Mouse (Mus musculus) thymus, adult 2 months (tissue): ENCODE data around the gene Col11a2. TPM values are rescaled to one million over a fixed set of nuclear protein-coding genes. Genes with fewer than 3 reads are reported as not detected.

ENCODE experiments used
- DNase-seq: peaks from one replicate; pipeline ENCODE4 v3.0.0; 2021
- H3K27ac ChIP-seq: fragments of 200-500 bp; 2 replicates; pipeline ENCODE4 v1.5.1; 2012; ENCODE audit warnings: low read length, control low read depth; ENCODE audit not compliant: control insufficient read depth, insufficient read depth
- H3K27me3 ChIP-seq: fragments of 200-500 bp; 2 replicates; pipeline ENCODE4 v1.6.1; 2012; ENCODE audit warnings: mild to moderate bottlenecking, low read length, moderate library complexity, mixed read lengths; ENCODE audit not compliant: control insufficient read depth, insufficient read depth
- H3K36me3 ChIP-seq: fragments of 200-500 bp; 2 replicates; pipeline ENCODE4 v1.6.1; 2012; ENCODE audit warnings: mild to moderate bottlenecking, low read length, moderate library complexity; ENCODE audit not compliant: control insufficient read depth, insufficient read depth
- H3K4me1 ChIP-seq: fragments of 200-500 bp; replicated peaks from 2 replicates; pipeline ENCODE4 v1.6.1; 2012; ENCODE audit warnings: low read length; ENCODE audit not compliant: control insufficient read depth, insufficient read depth
- H3K4me3 ChIP-seq: fragments of 200-500 bp; 2 replicates; pipeline ENCODE4 v1.5.1; 2012; ENCODE audit warnings: mild to moderate bottlenecking, low read length, control low read depth, moderate library complexity; ENCODE audit not compliant: control insufficient read depth, insufficient read depth
- CTCF ChIP-seq: fragments of 200-500 bp; IDR thresholded peaks from 2 replicates; pipeline ENCODE4 v1.5.1; 2012; ENCODE audit warnings: mild to moderate bottlenecking, control low read depth, low read length, moderate library complexity, borderline replicate concordance; ENCODE audit not compliant: control insufficient read depth, poor library complexity, insufficient read depth; ENCODE audit errors: extremely low read depth
- POLR2A ChIP-seq: fragments of 200-500 bp; IDR thresholded peaks from 2 replicates; pipeline ENCODE4 v1.6.1; 2012; ENCODE audit warnings: mild to moderate bottlenecking, low read length, control low read depth, moderate library complexity; ENCODE audit not compliant: control insufficient read depth, poor library complexity, insufficient read depth; ENCODE audit errors: extremely low read depth
- WGBS: fragments of 180-500 bp; shearing (Covaris S2); methylation state at CpG from one replicate; pipeline ENCODE4 v1.1.7; 2018; 5-methylcytosine and 5-hydroxymethylcytosine counted together
- polyA plus RNA-seq: library from polyadenylated mRNA; depleted of rRNA; stranded (reverse); fragments of >200 nt; gene quantifications from 2 replicates; pipeline ENCODE4 v1.2.3, GENCODE M21; 2012

The Col11a2 gene
- polyA plus RNA-seq, 1 experiment: 11.8 TPM

DNA sequence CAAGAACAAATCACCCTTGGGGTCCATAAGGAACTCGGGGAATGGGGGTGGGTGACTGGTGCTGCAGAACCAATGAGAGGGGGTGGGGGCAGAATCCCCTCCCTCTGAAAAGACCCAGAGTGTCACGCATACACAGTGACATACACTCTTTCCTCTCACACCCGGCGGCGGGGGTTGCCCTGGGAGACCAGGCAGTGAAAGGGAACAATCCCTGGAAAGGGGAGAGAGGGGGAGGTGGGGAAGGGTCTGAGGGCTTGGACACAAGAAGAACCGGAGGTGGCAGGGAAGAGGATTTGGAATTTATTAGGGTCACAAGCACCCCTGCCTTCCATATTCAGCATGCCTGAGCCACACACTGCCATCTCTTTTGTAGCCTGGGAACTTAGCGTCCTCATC lies 13.5 kb upstream of the Col11a2 start:
- TF ChIP-seq CTCF (no peak), POLR2A (no peak)
- no peak for DNase-seq
- no peak overlapping the region for H3K4me3 ChIP-seq

DNA sequence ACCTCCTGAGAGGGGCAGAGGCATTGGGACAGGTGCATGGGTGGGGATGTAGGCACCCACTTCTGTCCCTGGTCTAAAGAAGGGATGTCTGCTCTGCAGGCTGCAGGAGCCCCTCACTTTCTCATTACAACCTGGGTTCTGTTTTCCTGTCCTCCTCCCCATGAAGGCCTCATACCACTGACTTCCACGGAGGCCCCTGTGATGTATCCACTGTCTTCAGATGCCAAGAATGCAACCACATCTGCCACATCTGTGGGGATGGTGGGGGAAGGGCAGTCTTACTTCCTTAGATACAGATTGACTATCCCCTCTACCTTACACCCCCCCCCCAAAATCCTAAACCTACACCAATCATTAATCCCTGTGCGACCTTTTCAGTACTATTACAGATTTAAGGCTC lies 13.0 kb upstream of the Col11a2 start:
- Histone ChIP-seq H3K27me3 (no peaks in the 10 kb centered on the region), H3K4me3 (no peak overlapping the region), H3K36me3 (no peaks in the 10 kb centered on the region), H3K4me1 (peaks cover 48% of the 10 kb centered on the region), H3K27ac (no peak overlapping the region)
- TF ChIP-seq CTCF (no peak), POLR2A (no peak)
- DNase-seq: no peak
- WGBS: 45% methylated on average over 2 of the region's 2 CpGs

More for the DNA sequence above, 13.5 kb upstream of the Col11a2 start:
- Histone ChIP-seq H3K36me3 (no peaks in the 10 kb centered on the region), H3K4me1 (peaks cover 46% of the 10 kb centered on the region), H3K27me3 (no peaks in the 10 kb centered on the region), H3K27ac (no peak overlapping the region)
- 76% methylated on average over 7 of the region's 7 CpGs for WGBS

DNA sequence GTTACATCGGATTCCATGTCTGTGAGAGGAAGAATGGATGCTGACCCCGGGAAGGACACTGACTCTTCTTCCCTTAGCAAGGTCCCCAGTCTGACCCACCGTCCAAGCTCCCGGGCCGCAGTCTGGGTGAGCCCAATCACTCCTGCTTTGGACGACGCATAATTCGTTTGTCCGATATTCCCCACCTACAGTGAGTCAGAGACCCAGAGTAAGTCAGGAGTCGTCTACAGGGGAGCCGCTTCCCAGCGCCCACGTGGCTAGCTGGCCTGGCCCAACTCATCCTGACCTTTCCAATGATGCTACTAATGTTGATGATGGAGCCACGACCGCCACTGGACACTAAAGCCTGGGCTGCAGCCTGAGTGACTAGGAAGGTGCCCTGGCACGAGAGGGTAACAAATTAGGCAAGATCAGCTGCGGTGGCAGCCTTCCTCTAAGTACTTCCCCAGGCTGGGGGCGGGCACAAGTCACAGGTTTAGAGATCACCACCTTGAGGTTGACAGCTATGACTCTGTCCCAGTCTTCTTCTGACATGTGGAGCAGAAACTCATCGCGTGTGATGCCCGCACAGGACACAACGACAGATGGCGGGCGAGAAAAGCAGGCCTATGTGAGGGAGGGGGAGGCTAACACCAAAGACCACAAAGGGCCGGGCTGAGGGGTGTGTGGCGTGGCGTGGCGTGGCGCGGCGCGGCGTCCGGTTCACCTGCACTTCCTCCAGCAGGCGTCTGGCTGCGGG lies 12.2 kb upstream of the Col11a2 start:
- Histone ChIP-seq H3K36me3 (no peaks in the 10 kb centered on the region), H3K4me1 (peaks cover 48% of the 10 kb centered on the region), H3K4me3 (peak overlapping the region; percentile 69), H3K27ac (peak overlapping the region; percentile 19), H3K27me3 (no peaks in the 10 kb centered on the region)
- 10% methylated on average over 29 of the region's 36 CpGs for WGBS
- no peak for TF ChIP-seq POLR2A
- TF ChIP-seq CTCF: no peak
- DNase-seq: peak; percentile 58

DNA sequence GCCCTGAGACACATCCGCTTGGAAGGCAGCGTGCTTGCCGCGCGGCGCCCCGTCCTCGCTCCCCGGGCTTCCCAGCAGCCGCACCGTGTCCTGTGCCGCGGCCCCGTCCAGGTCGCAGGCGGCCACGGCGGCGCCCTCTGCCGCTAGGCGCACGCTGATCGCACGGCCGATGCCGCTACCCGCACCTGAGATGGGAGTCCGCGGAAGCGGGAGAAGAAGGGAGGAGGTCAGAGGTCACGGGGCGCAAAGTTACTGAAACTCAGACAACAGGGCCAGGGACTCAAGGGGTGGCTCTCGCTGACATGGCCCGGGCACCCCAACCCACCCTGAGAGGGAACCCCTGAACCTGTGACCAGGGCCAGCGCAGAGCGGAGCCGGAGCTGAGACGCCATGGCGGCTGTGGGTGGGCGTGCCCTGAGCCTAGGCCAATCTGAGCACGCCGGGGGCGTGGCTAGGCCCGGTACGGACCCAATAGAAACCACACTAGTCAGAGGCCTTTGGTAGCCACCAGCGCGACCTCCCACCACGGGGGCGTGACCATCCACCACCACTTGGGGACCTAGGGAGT lies 11.5 kb upstream of the Col11a2 start, which contains the start of gene H2-Ke6:
H2-Ke6 (minus strand) TSS at position 405 of the 568 bp plus-strand sequence.
- Histone ChIP-seq H3K27me3 (no peaks in the 10 kb centered on the region), H3K4me1 (peaks cover 53% of the 10 kb centered on the region), H3K36me3 (no peaks in the 10 kb centered on the region), H3K4me3 (peak within 1 kb of the TSS; percentile 69), H3K27ac (peak within 1 kb of the TSS; percentile 32)
- DNase-seq: peak; percentile 92
- 0 out of 2 replicates have a peak, but pooled peaks have one; percentile 9 for TF ChIP-seq CTCF
- peak; percentile 58; the same call in 1 of the 2 replicates for TF ChIP-seq POLR2A
- 2% methylated on average over 49 of the region's 49 CpGs for WGBS

DNA sequence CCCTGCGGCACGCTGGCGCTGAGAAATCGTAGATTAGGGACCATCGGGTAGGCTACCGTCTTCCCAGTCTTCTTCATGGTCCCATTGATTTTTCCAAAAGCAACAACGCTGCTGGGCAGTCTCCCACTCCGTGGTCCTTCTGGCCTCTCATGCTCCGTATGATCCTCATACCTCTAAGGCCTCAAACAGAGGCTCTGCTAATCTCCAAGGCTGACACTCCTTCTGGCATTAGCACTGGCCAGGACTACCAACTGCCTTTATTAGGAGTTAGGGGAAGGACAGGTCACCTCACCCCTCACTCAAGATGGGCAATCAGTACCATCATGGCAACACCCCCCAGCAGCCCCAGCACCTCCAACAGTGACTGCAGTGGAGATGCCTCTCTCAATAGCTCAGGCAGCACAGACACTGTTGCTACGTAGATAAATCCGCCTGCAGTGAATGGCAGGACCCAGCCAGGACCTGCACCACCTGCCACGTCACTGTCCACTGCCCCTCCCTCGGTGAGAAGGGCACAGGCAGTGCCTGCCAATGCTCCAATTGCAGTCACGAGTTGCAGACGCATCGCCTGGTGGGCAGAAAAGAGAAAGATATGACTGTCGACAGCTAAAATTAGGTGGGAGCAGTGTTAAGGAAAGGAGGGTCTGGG lies 10.6 kb upstream of the Col11a2 start:
- TF ChIP-seq POLR2A: no peak
- no peak for TF ChIP-seq CTCF
- Histone ChIP-seq H3K4me3 (no peak overlapping the region), H3K36me3 (no peaks in the 10 kb centered on the region), H3K4me1 (peaks cover 61% of the 10 kb centered on the region), H3K27me3 (no peaks in the 10 kb centered on the region), H3K27ac (no peak overlapping the region)
- no peak for DNase-seq
- 96% methylated on average over 17 of the region's 17 CpGs for WGBS

DNA sequence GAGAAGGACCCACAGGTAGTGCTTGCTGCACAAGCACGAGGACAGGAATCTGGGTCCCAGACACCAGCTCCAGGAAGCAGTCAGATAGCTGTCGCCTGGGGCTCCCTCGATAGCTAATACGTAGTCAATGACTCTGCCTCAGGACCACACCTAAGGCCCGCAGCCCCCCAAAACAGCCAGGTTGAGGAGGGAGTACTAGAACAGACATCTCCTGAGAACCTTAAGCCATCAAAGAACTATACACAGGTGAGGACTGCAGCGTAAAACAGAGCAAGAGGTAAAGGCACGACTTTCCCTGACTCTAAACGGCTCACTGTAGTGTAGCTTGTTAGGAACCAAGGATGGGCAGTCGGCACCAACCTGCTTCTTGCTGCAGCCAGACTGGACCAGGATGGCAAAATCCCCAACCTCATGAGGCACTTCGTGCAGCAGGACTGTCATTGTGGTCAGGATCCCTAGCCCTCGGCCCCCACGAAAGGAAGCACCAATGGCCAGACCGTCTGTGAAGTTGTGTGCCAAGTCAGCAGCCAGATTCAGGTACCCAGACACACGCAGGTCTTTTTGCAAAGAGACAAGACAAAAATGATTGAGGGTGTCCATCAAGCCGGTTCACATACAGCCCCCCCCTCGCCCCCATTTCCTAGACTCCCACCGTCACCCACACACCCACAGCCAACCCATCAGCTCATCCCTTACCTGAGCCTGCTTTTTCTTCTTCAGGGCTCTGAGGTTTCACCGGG lies 9.9 kb upstream of the Col11a2 start:
- no peak for DNase-seq
- Histone ChIP-seq H3K27ac (no peak overlapping the region), H3K36me3 (no peaks in the 10 kb centered on the region), H3K27me3 (no peaks in the 10 kb centered on the region), H3K4me3 (no peak overlapping the region), H3K4me1 (peaks cover 56% of the 10 kb centered on the region)
- 84% methylated on average over 18 of the region's 18 CpGs for WGBS
- no peak for TF ChIP-seq POLR2A
- no peak for TF ChIP-seq CTCF
